Mouse (Mus musculus) heart, embryonic 10.5 days (tissue): ENCODE measurements around the gene Elmsan1. TPM values are rescaled to one million over a fixed set of nuclear protein-coding genes. Genes with fewer than 3 reads are reported as not detected.

Experiments
- DNase-seq: peaks from one replicate; pipeline ENCODE4 v3.0.0-alpha.2; 2017; ENCODE audit warnings: low spot score
- H3K27ac ChIP-seq: fragments of 300-500 bp; sonication (generic); 2 replicates; pipeline ENCODE4 v1.5.1; 2016; ENCODE audit warnings: mild to moderate bottlenecking
- H3K27me3 ChIP-seq: fragments of 300-500 bp; sonication (generic); 2 replicates; pipeline ENCODE4 v1.6.1; 2016; ENCODE audit warnings: mild to moderate bottlenecking; ENCODE audit not compliant: poor library complexity, insufficient read depth, severe bottlenecking
- H3K36me3 ChIP-seq: fragments of 300-500 bp; sonication (generic); 2 replicates; pipeline ENCODE4 v1.6.1; 2016; ENCODE audit warnings: mild to moderate bottlenecking, moderate library complexity
- H3K4me1 ChIP-seq: fragments of 300-500 bp; sonication (generic); 2 replicates; pipeline ENCODE4 v1.6.1; 2016; ENCODE audit warnings: mild to moderate bottlenecking
- H3K4me3 ChIP-seq: fragments of 300-500 bp; sonication (generic); 2 replicates; pipeline ENCODE4 v1.5.1; 2016; ENCODE audit warnings: mild to moderate bottlenecking, moderate library complexity
- H3K9me3 ChIP-seq: fragments of 300-500 bp; sonication (generic); 2 replicates; pipeline ENCODE4 v1.6.1; 2016; ENCODE audit warnings: mild to moderate bottlenecking, moderate library complexity
- whole genome bisulfite sequencing: fragments of 180-500 bp; shearing (Covaris S2); methylation state at CpG from one replicate; pipeline ENCODE4 v1.1.7; 2016; 5-methylcytosine and 5-hydroxymethylcytosine counted together
- polyA plus RNA-seq: library from polyadenylated mRNA; unstranded; fragments of >200 nt; fragmentation: Nextera tagmentation; extraction: Ambion mirVana; gene quantifications from 2 replicates; pipeline ENCODE4 v1.2.1, GENCODE M21; 2016

The Elmsan1 gene
- polyA plus RNA-seq, 1 experiment from 2014 or later = 10.5 TPM

DNA sequence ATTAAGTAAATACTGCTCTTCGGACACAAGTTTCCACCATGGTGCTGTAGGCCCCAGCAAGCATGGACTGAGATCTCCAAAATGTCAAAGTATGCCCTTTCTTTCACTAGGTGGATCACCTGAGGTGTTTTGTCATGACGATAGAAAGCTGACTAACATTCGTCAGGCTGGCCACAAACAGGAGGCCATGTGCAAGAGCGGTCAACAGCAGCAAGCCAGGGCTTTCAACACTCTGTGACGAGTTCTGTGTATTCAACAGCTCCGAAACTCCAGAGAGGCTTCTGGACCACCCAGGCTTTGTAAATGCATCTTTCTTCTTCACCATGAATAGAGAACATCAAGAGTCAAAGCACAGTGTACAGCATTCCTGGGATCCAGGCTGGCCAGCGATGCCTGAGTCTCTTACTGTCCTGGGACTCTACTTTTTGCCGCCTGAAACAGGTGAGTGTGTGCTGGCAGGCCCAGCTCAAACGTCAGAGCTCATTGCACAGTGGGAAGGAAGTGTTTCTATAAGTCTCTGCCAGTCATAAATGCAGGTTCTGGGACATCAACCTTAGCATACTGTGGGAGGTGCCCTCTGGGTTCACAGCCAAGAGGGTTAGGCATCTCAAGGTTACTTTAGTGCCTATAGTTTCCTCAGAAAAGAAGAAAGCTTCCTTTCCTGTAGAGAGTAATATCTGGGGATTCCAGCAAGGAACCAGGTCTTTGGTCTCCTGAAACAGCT, 7.6 kb upstream of the Elmsan1 start:
- H3K27ac ChIP-seq = no peak overlapping the region
- no peak overlapping the region for H3K4me3 ChIP-seq
- no peak for DNase-seq
- H3K9me3 ChIP-seq = no peaks in the 10 kb centered on the region
- H3K36me3 ChIP-seq = no peaks in the 10 kb centered on the region
- no peaks in the 10 kb centered on the region for H3K4me1 ChIP-seq
- 79% methylated on average over 9 of the region's 9 CpGs for WGBS
- H3K27me3 ChIP-seq = no peaks in the 10 kb centered on the region

DNA sequence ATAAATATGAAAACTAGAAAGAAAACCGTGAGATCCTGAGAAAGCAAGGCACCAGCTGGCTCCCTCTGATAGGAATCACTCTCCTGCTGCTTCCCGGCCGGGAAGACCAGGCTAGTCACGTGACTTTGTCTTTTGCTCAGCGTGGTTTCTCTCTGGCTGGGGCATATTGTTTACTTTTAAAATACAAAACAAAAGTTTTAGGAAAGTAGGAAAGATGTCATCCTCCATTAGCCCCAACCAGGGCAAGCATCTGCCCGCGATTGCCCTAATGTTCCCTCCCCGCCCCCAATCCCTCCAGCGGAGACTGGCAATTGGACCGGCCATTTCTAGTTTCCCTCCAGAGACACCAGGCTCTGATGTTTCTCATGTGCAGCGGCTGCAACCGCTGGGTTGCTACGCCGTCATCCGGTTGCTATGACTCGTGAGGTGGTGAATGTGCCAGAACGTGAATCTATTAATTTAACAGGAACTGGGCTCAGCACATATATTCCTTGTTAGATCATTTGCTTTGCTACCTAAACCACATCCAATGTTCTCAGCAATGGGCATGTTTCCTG, 3.8 kb upstream of the Elmsan1 start:
- no peaks in the 10 kb centered on the region for H3K27me3 ChIP-seq
- peak; percentile 84 for DNase-seq
- peak overlapping the region; percentile 56 for H3K4me3 ChIP-seq
- H3K27ac ChIP-seq = peak overlapping the region; percentile 71
- 1% methylated on average over 17 of the region's 17 CpGs for WGBS
- H3K9me3 ChIP-seq = no peaks in the 10 kb centered on the region
- H3K36me3 ChIP-seq = no peaks in the 10 kb centered on the region
- peaks cover 18% of the 10 kb centered on the region for H3K4me1 ChIP-seq

DNA sequence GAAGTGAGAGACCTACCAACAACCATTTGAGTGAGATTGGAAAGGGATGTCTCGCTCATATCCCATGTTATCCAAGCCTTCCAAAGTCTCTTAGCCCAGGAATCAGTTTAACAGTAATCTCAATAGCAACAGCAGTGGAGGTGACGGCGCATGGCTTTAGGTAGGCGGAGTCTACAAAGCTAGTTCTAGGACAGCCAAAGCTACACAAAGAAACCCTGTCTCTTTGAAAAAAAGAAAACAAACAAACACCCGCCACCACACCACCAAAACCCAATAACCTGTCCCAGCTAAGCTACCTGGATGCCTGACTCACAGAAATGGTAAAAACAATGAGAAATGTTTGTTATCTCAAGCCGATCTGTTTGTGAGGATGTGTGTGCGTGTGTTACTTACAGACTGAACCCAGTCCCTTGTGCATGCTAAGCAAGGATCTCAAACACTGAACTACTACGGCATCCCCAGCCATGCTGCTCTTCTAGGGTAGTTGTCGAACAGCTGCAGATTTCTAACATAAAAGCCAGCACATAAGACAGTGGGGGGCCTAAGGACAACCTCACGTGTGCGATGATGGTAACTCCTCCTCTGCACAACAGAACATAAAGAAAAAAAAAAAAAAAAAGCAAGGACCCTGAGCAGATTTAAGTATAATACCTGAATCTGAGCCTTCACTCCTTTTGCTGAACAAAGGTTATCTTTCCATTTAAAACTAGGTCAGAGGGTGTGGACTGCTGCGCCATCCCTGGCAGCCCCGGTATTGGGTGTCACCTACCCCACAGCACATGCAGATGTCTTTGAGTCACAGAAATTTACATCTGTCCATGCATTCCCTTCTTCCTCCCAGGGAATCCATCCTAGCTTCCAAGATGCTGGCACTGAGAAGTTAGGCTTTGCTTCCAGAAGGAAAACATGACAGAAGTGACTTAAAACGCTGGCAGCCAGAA, 2.5 kb upstream of the Elmsan1 start:
- peaks cover 3% of the 10 kb centered on the region; the same call in 1 of the 2 replicates for H3K36me3 ChIP-seq
- WGBS = 73% methylated on average over 14 of the region's 14 CpGs
- H3K9me3 ChIP-seq = no peaks in the 10 kb centered on the region
- H3K4me1 ChIP-seq = peaks cover 31% of the 10 kb centered on the region
- no peak overlapping the region for H3K4me3 ChIP-seq
- no peaks in the 10 kb centered on the region for H3K27me3 ChIP-seq
- no peak for DNase-seq
- no peak overlapping the region for H3K27ac ChIP-seq

DNA sequence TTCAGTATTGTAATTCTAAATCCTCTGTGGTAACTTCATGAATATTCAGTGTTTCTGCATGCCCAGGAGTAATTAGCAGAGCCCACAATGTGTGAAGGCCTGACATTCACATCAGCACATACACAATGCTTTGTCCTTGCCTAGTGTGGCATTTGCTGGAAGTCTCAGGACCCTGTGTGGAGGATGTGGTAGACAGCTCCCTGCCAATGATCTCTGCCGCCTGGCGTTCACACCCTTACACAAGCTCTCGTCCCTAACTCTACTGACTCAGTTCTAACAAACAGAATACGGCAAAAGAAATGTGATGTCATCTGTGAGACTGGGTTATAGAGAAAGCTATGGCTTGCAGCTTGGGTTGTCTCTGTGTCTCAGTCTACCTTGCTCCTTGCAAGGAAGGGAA, 1.8 kb upstream of the Elmsan1 start:
- Histone ChIP-seq H3K4me1 (peaks cover 38% of the 10 kb centered on the region), H3K9me3 (no peaks in the 10 kb centered on the region), H3K27ac (no peak overlapping the region), H3K36me3 (peaks cover 3% of the 10 kb centered on the region; the same call in 1 of the 2 replicates), H3K4me3 (no peak overlapping the region), H3K27me3 (no peaks in the 10 kb centered on the region)
- WGBS = 68% methylated on average over 4 of the region's 4 CpGs
- DNase-seq = no peak

DNA sequence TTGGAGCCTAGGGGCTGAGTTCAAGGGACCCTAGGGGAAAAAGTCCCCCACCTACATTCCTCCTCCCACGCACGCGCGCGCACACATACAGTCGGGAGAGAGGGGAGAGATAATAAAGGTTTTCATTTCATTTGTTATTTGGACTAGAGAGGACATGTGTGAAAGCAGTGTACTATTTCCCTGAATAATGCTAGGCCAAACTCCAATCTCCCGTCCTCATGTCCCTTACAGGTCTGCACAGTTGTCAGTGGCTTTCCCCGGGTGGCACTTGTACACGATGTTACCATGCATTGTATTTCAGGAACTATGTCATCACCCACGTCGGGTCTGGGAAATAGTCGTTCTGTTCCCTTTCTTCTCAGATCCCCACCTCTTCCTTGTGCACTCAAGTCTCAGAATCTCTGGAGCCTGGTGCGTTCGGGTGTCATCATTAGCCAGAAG, 460 bp upstream of the Elmsan1 start:
- H3K27ac ChIP-seq = peak overlapping the region; percentile 99
- DNase-seq = no peak
- H3K36me3 ChIP-seq = peaks cover 3% of the 10 kb centered on the region; the same call in 1 of the 2 replicates
- peaks cover 52% of the 10 kb centered on the region for H3K4me1 ChIP-seq
- peak overlapping the region; percentile 91 for H3K4me3 ChIP-seq
- no peaks in the 10 kb centered on the region for H3K27me3 ChIP-seq
- WGBS = 6% methylated on average over 14 of the region's 14 CpGs
- H3K9me3 ChIP-seq = no peaks in the 10 kb centered on the region

DNA sequence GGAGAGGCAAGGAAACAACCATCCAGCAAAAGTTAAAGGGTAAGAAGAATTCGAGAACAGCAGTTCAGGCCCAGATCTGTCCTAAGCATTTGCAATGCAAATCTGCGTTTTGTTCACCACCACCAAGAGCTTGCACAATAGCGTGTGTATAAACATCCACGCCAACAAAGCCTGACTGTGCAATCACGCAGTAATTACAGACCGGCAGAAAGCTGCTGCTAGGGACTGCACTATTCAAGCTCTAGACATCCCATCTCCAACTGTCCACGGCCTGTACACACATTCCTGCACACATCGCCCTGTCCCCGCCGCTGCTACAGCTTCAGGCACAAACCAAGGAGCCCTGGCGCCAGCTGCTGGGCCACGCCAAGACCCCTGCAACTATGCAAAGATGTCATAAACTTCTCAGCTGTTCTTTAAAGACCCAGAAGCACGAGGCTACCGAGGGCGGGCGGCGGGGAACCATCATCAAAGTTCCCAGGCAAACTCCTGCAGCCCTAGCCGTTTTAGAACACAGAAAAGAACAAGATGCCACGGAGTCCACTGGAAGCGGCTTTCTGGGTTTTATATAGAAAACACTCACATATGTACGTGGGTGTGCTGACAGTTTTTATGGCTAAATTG, 1.1 kb downstream of the Elmsan1 start:
- Histone ChIP-seq H3K36me3 (peaks cover 3% of the 10 kb centered on the region; the same call in 1 of the 2 replicates), H3K27ac (peak overlapping the region; percentile 99), H3K27me3 (no peaks in the 10 kb centered on the region), H3K9me3 (no peaks in the 10 kb centered on the region), H3K4me1 (peaks cover 63% of the 10 kb centered on the region), H3K4me3 (peak overlapping the region; percentile 91)
- no peak for DNase-seq
- 9% methylated on average over 21 of the region's 21 CpGs for WGBS

DNA sequence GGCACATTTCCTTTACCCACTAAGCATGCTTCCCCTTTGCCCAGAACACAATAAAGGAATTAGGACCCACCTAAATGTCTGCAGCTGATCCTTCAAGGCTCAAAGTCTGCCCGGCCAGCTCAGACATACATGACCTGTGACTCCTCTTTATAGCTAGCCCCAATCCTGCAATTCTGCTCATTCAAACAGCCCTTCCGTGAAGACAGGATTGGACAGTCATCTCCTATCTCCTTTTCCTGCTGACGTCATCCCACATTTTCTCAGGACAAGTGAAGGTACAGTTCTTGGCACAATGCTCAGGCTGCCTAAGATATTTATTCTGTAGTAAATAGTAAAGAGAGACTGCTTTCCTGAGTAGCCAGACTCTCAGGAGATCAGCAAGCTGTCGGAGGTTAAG, 1.6 kb downstream of the Elmsan1 start:
- H3K27ac ChIP-seq = peak overlapping the region; percentile 99; the same call in 1 of the 2 replicates
- peaks cover 3% of the 10 kb centered on the region; the same call in 1 of the 2 replicates for H3K36me3 ChIP-seq
- no peak for DNase-seq
- 42% methylated on average over 4 of the region's 4 CpGs for WGBS
- no peaks in the 10 kb centered on the region for H3K27me3 ChIP-seq
- no peaks in the 10 kb centered on the region for H3K9me3 ChIP-seq
- peak overlapping the region; percentile 91 for H3K4me3 ChIP-seq
- peaks cover 68% of the 10 kb centered on the region for H3K4me1 ChIP-seq

DNA sequence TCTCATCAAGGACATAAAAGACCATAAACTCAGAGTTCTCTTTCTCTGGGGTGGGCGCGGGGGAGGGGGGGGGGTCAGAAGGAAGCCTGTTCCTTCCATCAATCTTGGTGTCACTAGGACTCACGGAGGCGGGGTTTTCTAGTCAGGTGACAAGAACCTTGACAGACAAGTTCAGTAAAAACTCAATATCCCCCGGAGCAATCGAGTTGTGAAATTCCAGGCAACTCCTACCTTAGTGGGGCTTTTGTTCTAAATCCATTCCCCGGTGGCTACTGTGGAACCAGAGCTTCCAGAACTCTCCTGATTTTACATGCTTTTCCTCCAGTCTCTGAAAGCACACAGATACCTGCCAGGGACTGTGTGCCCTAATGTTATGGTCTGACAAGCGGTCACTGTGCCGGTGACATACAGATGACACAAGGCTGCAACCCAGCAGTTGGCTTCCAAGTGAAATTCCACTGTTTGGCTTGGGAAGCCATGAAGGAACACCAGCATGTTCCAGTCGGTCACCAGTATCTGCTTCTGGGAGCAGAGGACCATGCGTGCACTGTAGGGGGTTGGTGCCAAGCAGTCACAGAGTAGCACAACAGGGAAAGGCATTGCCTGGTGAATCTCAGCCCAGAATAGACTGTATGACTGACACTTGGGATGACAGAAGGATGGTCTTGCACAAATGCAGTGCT, 2.8 kb downstream of the Elmsan1 start:
- Histone ChIP-seq H3K4me1 (peaks cover 81% of the 10 kb centered on the region), H3K9me3 (no peaks in the 10 kb centered on the region), H3K27ac (peak overlapping the region; percentile 53; the same call in 1 of the 2 replicates), H3K27me3 (no peaks in the 10 kb centered on the region), H3K4me3 (0 out of 2 replicates have a peak overlapping the region, but pooled peaks have one; percentile 91), H3K36me3 (peaks cover 3% of the 10 kb centered on the region; the same call in 1 of the 2 replicates)
- no peak for DNase-seq
- WGBS = 59% methylated on average over 11 of the region's 11 CpGs

DNA sequence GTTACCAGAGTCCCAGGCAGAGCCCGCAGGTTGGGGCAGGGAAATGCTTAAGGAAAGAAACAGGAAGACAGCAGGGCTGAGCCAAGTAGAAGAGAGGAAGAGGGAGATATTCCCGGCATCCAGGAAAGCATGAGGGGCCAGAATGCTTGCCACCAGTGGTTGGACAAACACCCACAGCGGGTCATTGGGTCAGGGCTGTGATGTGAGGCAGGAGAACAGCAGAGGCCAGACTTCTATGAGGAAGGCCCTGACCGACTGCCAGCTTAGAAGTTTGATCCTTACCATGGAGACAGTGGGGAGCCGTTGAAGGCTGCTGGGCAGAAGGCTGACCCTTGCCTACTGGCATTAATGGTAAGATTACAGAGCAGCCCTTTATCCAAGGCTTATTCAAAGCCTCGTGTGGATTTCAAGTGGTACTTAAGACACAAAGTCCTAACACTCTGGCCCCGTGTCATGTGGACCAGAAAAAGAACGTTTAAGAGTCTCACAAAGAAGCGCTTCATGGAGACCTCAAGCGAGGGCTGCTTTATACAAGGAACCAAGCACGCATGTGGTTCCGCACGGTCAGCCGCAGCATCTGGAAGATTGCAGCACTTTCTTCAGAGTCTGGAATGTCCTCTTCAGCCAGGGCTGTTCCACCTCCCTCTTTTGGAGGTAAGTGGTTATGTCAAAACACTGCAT, 4.0 kb downstream of the Elmsan1 start:
- DNase-seq = no peak
- H3K36me3 ChIP-seq = peaks cover 3% of the 10 kb centered on the region; the same call in 1 of the 2 replicates
- WGBS = 44% methylated on average over 14 of the region's 14 CpGs
- H3K27ac ChIP-seq = peak overlapping the region; percentile 36; the same call in 1 of the 2 replicates
- no peaks in the 10 kb centered on the region for H3K9me3 ChIP-seq
- H3K4me3 ChIP-seq = no peak overlapping the region; the same call in 1 of the 2 replicates
- H3K4me1 ChIP-seq = peaks cover 92% of the 10 kb centered on the region
- H3K27me3 ChIP-seq = peaks cover under 1% of the 10 kb centered on the region; the same call in 1 of the 2 replicates

DNA sequence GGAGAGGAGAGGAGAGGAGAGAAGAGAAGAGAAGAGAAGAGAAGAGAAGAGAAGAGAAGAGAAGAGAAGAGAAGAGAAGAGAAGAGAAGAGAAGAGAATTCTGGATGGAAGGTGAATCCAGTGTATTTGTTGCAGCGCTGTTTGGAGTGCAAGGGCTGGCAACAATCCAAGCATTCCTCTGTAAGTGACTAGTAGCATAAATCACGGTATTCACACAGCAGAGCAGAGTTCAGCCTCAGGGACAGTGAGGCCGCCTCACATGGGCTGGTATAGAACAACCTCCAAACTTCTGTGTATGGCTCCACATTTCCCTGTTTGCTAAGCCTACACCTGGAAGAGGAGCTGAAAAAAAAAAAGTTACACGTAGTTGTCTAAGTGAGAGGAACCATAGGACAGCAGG, 6.4 kb downstream of the Elmsan1 start:
- H3K4me1 ChIP-seq = peaks cover 87% of the 10 kb centered on the region
- H3K27me3 ChIP-seq = peaks cover 5% of the 10 kb centered on the region; the same call in 1 of the 2 replicates
- 39% methylated on average over 4 of the region's 4 CpGs for WGBS
- no peaks in the 10 kb centered on the region for H3K9me3 ChIP-seq
- H3K4me3 ChIP-seq = no peak overlapping the region
- DNase-seq = no peak
- peak overlapping the region; percentile 4; the same call in 1 of the 2 replicates for H3K27ac ChIP-seq
- H3K36me3 ChIP-seq = peaks cover 3% of the 10 kb centered on the region; the same call in 1 of the 2 replicates

DNA sequence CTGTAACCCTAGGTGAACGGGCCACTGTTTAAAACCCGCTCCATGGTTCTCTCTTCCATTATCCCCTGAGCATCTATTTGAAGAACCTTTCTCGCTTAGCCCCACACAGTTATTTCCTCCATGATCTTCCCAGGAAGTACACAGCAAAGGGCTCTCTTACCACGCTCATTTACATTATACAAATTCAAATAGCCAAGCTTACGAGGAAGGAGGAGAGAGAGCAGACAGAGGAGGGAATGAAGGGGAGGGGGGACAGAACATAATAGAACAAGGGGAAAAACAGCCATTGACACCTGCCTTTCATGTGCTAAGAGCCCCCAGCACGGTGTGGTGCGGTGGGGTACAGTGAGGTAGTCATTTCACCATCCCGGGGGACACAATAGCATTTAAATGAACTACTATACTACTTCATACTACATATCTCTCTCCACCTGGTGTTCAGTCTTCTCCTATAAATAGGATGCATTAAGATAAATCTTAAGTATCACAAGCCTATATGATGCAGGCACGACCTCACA, 7.6 kb downstream of the Elmsan1 start:
- Histone ChIP-seq H3K27me3 (peaks cover 5% of the 10 kb centered on the region; the same call in 1 of the 2 replicates), H3K36me3 (no peaks in the 10 kb centered on the region; the same call in 1 of the 2 replicates), H3K27ac (peak overlapping the region; percentile 37; the same call in 1 of the 2 replicates), H3K4me1 (peaks cover 87% of the 10 kb centered on the region), H3K4me3 (no peak overlapping the region), H3K9me3 (no peaks in the 10 kb centered on the region)
- no peak for DNase-seq
- 56% methylated on average over 9 of the region's 9 CpGs for WGBS
